In the genomic region with DNA sequence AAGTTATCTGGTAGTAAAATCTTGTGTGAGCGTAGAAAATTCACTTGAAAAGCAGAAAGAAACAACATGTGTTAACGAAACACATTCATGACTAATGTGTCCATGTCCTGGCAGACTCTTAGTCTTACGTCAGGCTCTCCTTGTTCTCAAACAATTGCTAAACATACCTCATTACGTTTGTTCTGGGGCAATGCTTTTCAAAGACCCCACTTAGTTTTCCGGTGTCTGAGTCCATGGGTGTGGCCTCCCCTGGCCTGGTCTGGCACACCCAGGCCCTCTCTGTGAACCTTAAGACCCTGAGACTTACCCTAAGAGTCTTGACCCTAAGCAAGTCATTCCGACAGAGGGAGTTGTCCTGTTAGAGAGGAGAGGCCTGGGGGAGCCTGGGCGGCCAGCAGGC, we compare ENCODE assay signal across 46 mouse cellular contexts. TPM values are rescaled to one million over a fixed set of nuclear protein-coding genes. Genes with fewer than 3 reads are reported as not detected.
A peak's percentile ranks its signal among the peaks of the same experiment; 100 is the strongest.
DNase-seq lines count a peak whose midpoint lies in the region; ATAC-seq and TF ChIP-seq lines count a peak whose summit lies in the region.
"Had no signal": no experiment of that assay in that cellular context is flagged by ENCODE, and none has a peak within 500 bp of the region (broad histone marks: within the 10 kb centered on the region; RNA-seq: fewer than 3 reads in every experiment).

No protein-coding gene starts in this region.

- no peaks in the 10 kb centered on the region for H3K27me3 ChIP-seq in testis, adult 2 months (ENCODE audit: control insufficient read depth, insufficient read depth, low read length)
- no peaks in the 10 kb centered on the region for H3K27me3 ChIP-seq in lung, postnatal 0 days (replicated peaks; ENCODE audit: insufficient read depth, low read length)
- H3K27me3 ChIP-seq: CH12.LX; forebrain, embryonic 12.5 days; hindbrain, embryonic 15.5 days; kidney, embryonic 15.5 days; limb, embryonic 15.5 days; lung, embryonic 15.5 days; midbrain, embryonic 15.5 days; Patski had no signal

- no peak overlapping the region for H3K4me2 ChIP-seq in lung, postnatal 0 days (replicated peaks; ENCODE audit: low read depth, low read length)
- H3K4me2 ChIP-seq: forebrain, embryonic 12.5 days; heart, embryonic 11.5 days; hindbrain, embryonic 15.5 days; kidney, embryonic 15.5 days; limb, embryonic 15.5 days; lung, embryonic 15.5 days; midbrain, embryonic 15.5 days had no signal

- DNase-seq in testis, postnatal 14 days (ENCODE audit: low spot score): no peak
- DNase-seq in fat pad, adult 2 months (ENCODE audit: extremely low read depth, low read depth, low spot score): peak; percentile 42
- peak; percentile 91 for DNase-seq in lung, postnatal 0 days (ENCODE audit: low spot score)
- peak; percentile 15 for DNase-seq in skeletal muscle tissue, adult 2 months (ENCODE audit: low read depth, low spot score)
- no peak for DNase-seq in neural tube, embryonic 10.5 days (ENCODE audit: extremely low spot score, low spot score)
- no peak for DNase-seq in left cerebral cortex, adult 9 months (ENCODE audit: low spot score in 2 of 2)
- DNase-seq in heart, adult 8-10 months (ENCODE audit: low spot score): no peak
- DNase-seq: adrenal gland, adult 2 months; adrenal gland, postnatal 36 days; cerebellum, adult 18-20 months; cerebellum, postnatal 14 days; forebrain, postnatal 0 days; gastrocnemius, postnatal 25 days; heart, postnatal 4 days; kidney, adult 18-20 months; kidney, postnatal 4 days; right cerebral cortex, adult 18-20 months; thymus, postnatal 4 days had no signal

- peak overlapping the region; percentile 48; the same call in 1 of the 2 replicates for H3K4me3 ChIP-seq in testis, adult 2 months (ENCODE audit: control insufficient read depth, low read depth, low read length)
- H3K4me3 ChIP-seq in lung, postnatal 0 days (ENCODE audit: low read depth, low read length): no peak overlapping the region
- H3K4me3 ChIP-seq: erythroblast, embryonic 14.5 days; forebrain, embryonic 12.5 days; hindbrain, embryonic 15.5 days; kidney, embryonic 15.5 days; limb, embryonic 10.5 days; limb, embryonic 15.5 days; lung, embryonic 15.5 days; midbrain, embryonic 10.5 days; midbrain, embryonic 15.5 days had no signal

- no peaks in the 10 kb centered on the region for H3K9me3 ChIP-seq in lung, postnatal 0 days (ENCODE audit: low read length)
- H3K9me3 ChIP-seq: forebrain, embryonic 12.5 days; G1E; hindbrain, embryonic 15.5 days; kidney, embryonic 15.5 days; limb, embryonic 10.5 days; limb, embryonic 15.5 days; lung, embryonic 15.5 days; midbrain, embryonic 10.5 days; midbrain, embryonic 15.5 days had no signal

- TF ChIP-seq POLR2A in testis, adult 2 months (IDR thresholded peaks at IDR 0.05; ENCODE audit: control insufficient read depth, low read depth, low read length): no peak

- no peaks in the 10 kb centered on the region; the same call in 1 of the 2 replicates for H3K4me1 ChIP-seq in testis, adult 2 months (ENCODE audit: control insufficient read depth, insufficient read depth, low read length)
- H3K4me1 ChIP-seq in lung, postnatal 0 days (ENCODE audit: insufficient read depth, low read depth, low read length): peaks cover 11% of the 10 kb centered on the region
- H3K4me1 ChIP-seq: forebrain, embryonic 12.5 days; hindbrain, embryonic 15.5 days; limb, embryonic 10.5 days; limb, embryonic 15.5 days; midbrain, embryonic 10.5 days; midbrain, embryonic 15.5 days had no signal

- ATAC-seq in lung, postnatal 0 days: peak; percentile 82
- ATAC-seq: activated CD4-positive, CD25-positive, alpha-beta regulatory T cell, adult 4 months; forebrain, postnatal 0 days; inflammation-experienced regulatory T-cells, adult 6 months; midbrain, embryonic 15.5 days; Patski had no signal

- 45% methylated on average over 7 of the region's 7 CpGs for WGBS in lung, postnatal 0 days

- no peak overlapping the region for H3K9ac ChIP-seq in lung, postnatal 0 days (replicated peaks; ENCODE audit: low read depth)
- H3K9ac ChIP-seq: forebrain, embryonic 12.5 days; forebrain, postnatal 0 days; hindbrain, embryonic 15.5 days; kidney, embryonic 15.5 days; limb, embryonic 15.5 days; liver, embryonic 14.5 days; lung, embryonic 15.5 days; midbrain, embryonic 15.5 days had no signal

- peaks cover 6% of the 10 kb centered on the region for H3K36me3 ChIP-seq in testis, adult 2 months (ENCODE audit: control insufficient read depth, insufficient read depth, low read length)
- no peaks in the 10 kb centered on the region for H3K36me3 ChIP-seq in lung, postnatal 0 days (ENCODE audit: insufficient read depth, low read length)
- H3K36me3 ChIP-seq: forebrain, embryonic 12.5 days; G1E; hindbrain, embryonic 15.5 days; kidney, embryonic 15.5 days; limb, embryonic 10.5 days; limb, embryonic 15.5 days; lung, embryonic 15.5 days; midbrain, embryonic 10.5 days; midbrain, embryonic 15.5 days had no signal

- TF ChIP-seq CTCF in testis, adult 2 months (IDR thresholded peaks at IDR 0.05; ENCODE audit: control insufficient read depth, insufficient read depth, insufficient replicate concordance, low read depth, low read length): no peak
- TF ChIP-seq CTCF in lung, postnatal 0 days (IDR thresholded peaks at IDR 0.05): no peak

- TF ChIP-seq EP300 in lung, postnatal 0 days (IDR thresholded peaks at IDR 0.05): peak; percentile 98

- H3K27ac ChIP-seq in testis, adult 2 months (ENCODE audit: control insufficient read depth, insufficient read depth, low read depth, low read length): peak overlapping the region; percentile 7; the same call in 1 of the 2 replicates
- H3K27ac ChIP-seq in lung, postnatal 0 days (ENCODE audit: low read length): peak overlapping the region; percentile 72
- H3K27ac ChIP-seq: forebrain, embryonic 12.5 days; hindbrain, embryonic 15.5 days; kidney, embryonic 15.5 days; limb, embryonic 10.5 days; limb, embryonic 15.5 days; liver, embryonic 14.5 days; lung, embryonic 15.5 days; midbrain, embryonic 10.5 days; midbrain, embryonic 15.5 days; stomach, postnatal 0 days had no signal

RNA-seq across cellular contexts. Expression of a gene that starts 19.4 kb away (rescaled TPM):
- 174 and 187 TPM in 2 replicates for polyA plus RNA-seq in testis, adult 2 months (2012; rRNA removed)
- 0.14 and 0.38 TPM in 2 replicates for polyA plus RNA-seq in lung, postnatal 0 days (2015; fragmentation: Nextera tagmentation; extraction: Ambion mirVana)
- under 1 TPM in 3 of 4 experiments, not detected in 1; 0.11 to 0.31 (median 0.28) TPM for total RNA-seq in heart, adult 8-10 months (2022)
- total RNA-seq: adrenal gland, adult 2 months; adrenal gland, postnatal 36 days; G1E; gastrocnemius, postnatal 25 days; heart, postnatal 4 days; layer of hippocampus, adult 8-10 months; layer of hippocampus, postnatal 25 days; left cerebral cortex, adult 8-10 months; neutrophil, adult 5-6 weeks had no signal
- polyA plus RNA-seq: activated CD4-positive, CD25-positive, alpha-beta regulatory T cell, adult 4 months; cortical plate, adult 2 months; embryonic facial prominence, embryonic 14.5 days; erythroblast, embryonic 14.5 days; forebrain, embryonic 12.5 days; G1E; heart, embryonic 11.5 days; heart, postnatal 0 days; hindbrain, embryonic 15.5 days; inflammation-experienced regulatory T-cells, adult 6 months; kidney, embryonic 15.5 days; limb, embryonic 10.5 days; limb, embryonic 15.5 days; liver, embryonic 14.5 days; lung, embryonic 15.5 days; midbrain, embryonic 15.5 days; neural tube, embryonic 11.5 days; Patski; stomach, postnatal 0 days had no signal

RNA-seq across cellular contexts. Expression of a gene that starts 19.5 kb away (rescaled TPM):
- 75.6 and 79.0 TPM in 2 replicates for polyA plus RNA-seq in testis, adult 2 months (2012; rRNA removed)
- polyA plus RNA-seq in lung, postnatal 0 days (2015; fragmentation: Nextera tagmentation; extraction: Ambion mirVana): 3.7 and 3.9 TPM in 2 replicates
- total RNA-seq in heart, adult 8-10 months (2022): under 1 TPM; 0.19 to 0.56 (median 0.45) TPM
- total RNA-seq: G1E; neutrophil, adult 5-6 weeks had no signal
- polyA plus RNA-seq: activated CD4-positive, CD25-positive, alpha-beta regulatory T cell, adult 4 months; C2C12; G1E; heart, embryonic 11.5 days; inflammation-experienced regulatory T-cells, adult 6 months; limb, embryonic 10.5 days; Patski had no signal

RNA-seq across cellular contexts. Expression of a gene that starts 20.8 kb away (rescaled TPM):
- 23.0 and 24.2 TPM in 2 replicates for polyA plus RNA-seq in testis, adult 2 months (2012; rRNA removed)
- polyA plus RNA-seq in lung, postnatal 0 days (2015; fragmentation: Nextera tagmentation; extraction: Ambion mirVana): 0.20 and 0.26 TPM in 2 replicates
- not detected for total RNA-seq in heart, adult 8-10 months (2022)
- total RNA-seq: megakaryocyte progenitor cell, adult 5-6 weeks; neutrophil, adult 5-6 weeks had no signal
- polyA plus RNA-seq: erythroblast, embryonic 14.5 days had no signal

RNA-seq across cellular contexts. Expression of a gene that starts 45.3 kb away (rescaled TPM):
- polyA plus RNA-seq in testis, adult 2 months (2012; rRNA removed): 33.5 and 35.4 TPM in 2 replicates
- 1.7 and 1.9 TPM in 2 replicates for polyA plus RNA-seq in lung, postnatal 0 days (2015; fragmentation: Nextera tagmentation; extraction: Ambion mirVana)
- total RNA-seq in heart, adult 8-10 months (2022): under 1 TPM; 0.41 to 0.79 (median 0.48) TPM
- polyA plus RNA-seq: erythroblast, embryonic 14.5 days had no signal

RNA-seq across cellular contexts. Expression of a gene that starts 46.2 kb away (rescaled TPM):
- polyA plus RNA-seq in testis, adult 2 months (2012; rRNA removed): 17.9 TPM in 2 replicates
- 8.7 and 10.5 TPM in 2 replicates for polyA plus RNA-seq in lung, postnatal 0 days (2015; fragmentation: Nextera tagmentation; extraction: Ambion mirVana)
- total RNA-seq in heart, adult 8-10 months (2022): 1 to 10 TPM; 5.8 to 8.1 (median 6.3) TPM

Comparison
In these comparisons a context has a peak if more than half of its experiments do, and no peak if none do; other contexts are left out.
1. DNase-seq: peak in fat pad, adult 2 months (single experiment), lung, postnatal 0 days (single experiment) and skeletal muscle tissue, adult 2 months (single experiment); none in testis, postnatal 14 days (single experiment), neural tube, embryonic 10.5 days (single experiment), left cerebral cortex, adult 9 months (0 of 2) and heart, adult 8-10 months (single experiment).
2. RNA of a gene that starts 19.4 kb away (polyA plus RNA-seq): 174 to 187 TPM in testis, adult 2 months; 0.14 to 0.38 TPM in lung, postnatal 0 days; every median in the first group is over 100 times any median in the second.
3. RNA of a gene that starts 19.5 kb away (polyA plus RNA-seq): 75.6 to 79.0 TPM in testis, adult 2 months; 3.7 to 3.9 TPM in lung, postnatal 0 days; every median in the first group is over 10 times any median in the second.
4. RNA of a gene that starts 20.8 kb away (polyA plus RNA-seq): 23.0 to 24.2 TPM in testis, adult 2 months; 0.20 to 0.26 TPM in lung, postnatal 0 days; every median in the first group is over 10 times any median in the second.